Mouse (Mus musculus): ENCODE measurements around the gene Phb.

DNA sequence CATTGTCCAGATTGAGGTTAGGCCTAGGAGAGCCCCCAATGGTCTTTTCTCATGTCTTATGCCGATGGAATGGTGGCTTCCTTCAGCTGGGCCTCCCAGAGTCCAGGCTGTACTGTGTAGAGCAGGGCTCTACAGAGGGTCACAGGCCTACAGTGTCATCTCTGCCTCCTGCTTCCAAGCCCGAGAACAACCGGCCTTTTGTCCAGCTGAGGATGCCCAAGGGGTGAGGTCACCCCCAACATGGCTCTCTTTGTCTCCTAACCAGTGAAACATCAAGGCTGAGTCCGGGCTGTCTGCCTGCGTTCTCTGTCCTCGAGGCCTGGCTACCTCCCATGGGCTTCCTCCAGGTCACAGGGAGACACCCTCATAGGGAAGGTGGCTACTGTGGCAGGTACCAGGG is 34.3 kb upstream of the Phb start:
- TF ChIP-seq CTCF (IDR thresholded peaks at IDR 0.05; ENCODE audit: low read depth) (no peak), EP300 (IDR thresholded peaks at IDR 0.05; ENCODE audit: low read depth) (no peak)
